Mouse (Mus musculus): ENCODE data around the gene Krt16.

DNA sequence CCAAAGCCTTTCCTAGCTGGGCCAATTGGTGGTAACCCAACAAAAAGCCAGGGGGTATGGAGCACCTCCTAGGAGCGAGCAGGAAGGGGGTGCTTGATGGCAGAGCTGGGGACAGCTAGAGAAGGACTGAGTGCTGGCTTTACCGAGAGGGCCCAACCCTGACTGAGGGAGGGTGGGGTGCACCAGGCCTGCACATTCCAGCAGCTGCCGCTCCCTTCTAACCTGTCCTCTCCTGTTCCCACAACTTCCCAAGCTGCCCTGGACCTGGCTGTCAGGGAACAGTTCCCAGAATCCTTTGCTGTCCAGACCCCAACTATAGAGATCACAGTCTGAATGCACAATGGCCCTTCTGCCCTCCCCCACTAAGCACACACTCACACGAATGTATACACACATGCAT, 36.3 kb upstream of the Krt16 start:
- TF ChIP-seq POLR2A (IDR thresholded peaks at IDR 0.05; ENCODE audit: control insufficient read depth, extremely low read depth, insufficient read depth, low read length, poor library complexity), result no peak
- no peak for TF ChIP-seq CTCF (IDR thresholded peaks at IDR 0.05; ENCODE audit: borderline replicate concordance, control insufficient read depth, extremely low read depth, insufficient read depth, low read length, poor library complexity)
